Comparison of ENCODE assay signal across 24 mouse cellular contexts in the genomic region with DNA sequence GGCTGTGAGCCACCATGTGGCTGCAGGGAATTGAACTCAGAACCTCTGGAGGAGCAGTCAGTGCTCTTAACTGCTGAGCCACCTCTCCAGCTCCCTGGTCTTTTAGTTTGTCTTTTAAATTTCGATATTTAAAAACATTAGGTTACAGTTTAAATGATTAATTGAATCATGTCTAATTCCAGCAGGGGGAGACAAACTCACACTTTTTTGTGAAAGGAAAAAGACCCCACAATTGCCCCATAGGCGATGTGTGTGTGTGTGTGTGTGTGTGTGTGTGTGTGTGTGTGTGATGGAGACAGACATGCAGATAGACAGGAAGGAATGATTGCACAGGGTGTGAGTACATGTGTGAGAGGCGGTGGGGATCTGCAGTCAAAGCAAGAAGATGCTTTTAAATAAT. TPM values are rescaled to one million over a fixed set of nuclear protein-coding genes. Genes with fewer than 3 reads are reported as not detected.
DNase-seq lines count a peak whose midpoint lies in the region; ATAC-seq and TF ChIP-seq lines count a peak whose summit lies in the region.
"Had no signal": no experiment of that assay in that cellular context is flagged by ENCODE, and none has a peak within 500 bp of the region (broad histone marks: within the 10 kb centered on the region; RNA-seq: fewer than 3 reads in every experiment).

No protein-coding gene starts in this region.

- no peaks in the 10 kb centered on the region for H3K27me3 ChIP-seq in forebrain, postnatal 0 days (ENCODE audit: insufficient read depth, low read length)
- H3K27me3 ChIP-seq in forebrain, embryonic 13.5 days = no peaks in the 10 kb centered on the region
- H3K27me3 ChIP-seq: heart, embryonic 13.5 days; liver, embryonic 12.5 days; Patski had no signal

- peak; percentile 57 for DNase-seq in forebrain, postnatal 0 days
- no peak for DNase-seq in left cerebral cortex, adult 2 months (ENCODE audit: extremely low spot score in 1 of 2, low spot score in 2 of 2)
- no peak for DNase-seq in left cerebral cortex, postnatal 4 days
- peak; percentile 15 for DNase-seq in A20 (ENCODE audit: low read depth, low spot score)
- DNase-seq in brain, embryonic 14.5 days (ENCODE audit: low read depth) = peak; percentile 51
- DNase-seq in thymus, postnatal 10 days (ENCODE audit: low spot score in 2 of 2) = no peak
- no peak for DNase-seq in thymus, postnatal 4 days
- DNase-seq: gastrocnemius, postnatal 36 days; kidney, adult 11 months; kidney, postnatal 36 days; lung, postnatal 4 days; right cerebral cortex, postnatal 4 days had no signal

- no peak for ATAC-seq in forebrain, postnatal 0 days
- ATAC-seq in forebrain, embryonic 13.5 days = no peak
- ATAC-seq: liver, embryonic 12.5 days; midbrain, embryonic 16.5 days; Patski had no signal

- peaks cover 37% of the 10 kb centered on the region for H3K36me3 ChIP-seq in forebrain, postnatal 0 days (ENCODE audit: insufficient read depth)
- peaks cover 85% of the 10 kb centered on the region for H3K36me3 ChIP-seq in forebrain, embryonic 13.5 days (ENCODE audit: poor library complexity, severe bottlenecking)

- no peak overlapping the region for H3K9ac ChIP-seq in forebrain, postnatal 0 days
- no peak overlapping the region for H3K9ac ChIP-seq in forebrain, embryonic 13.5 days
- H3K9ac ChIP-seq: liver, embryonic 12.5 days had no signal

- no peak overlapping the region for H3K27ac ChIP-seq in forebrain, postnatal 0 days (ENCODE audit: low read depth, low read length)
- H3K27ac ChIP-seq in forebrain, embryonic 13.5 days = no peak overlapping the region
- H3K27ac ChIP-seq in left cerebral cortex, adult 2 months = no peak overlapping the region
- H3K27ac ChIP-seq: heart, embryonic 13.5 days; hindbrain, embryonic 10.5 days; liver, embryonic 12.5 days had no signal

- peak; percentile 62 for TF ChIP-seq CTCF in forebrain, postnatal 0 days (IDR thresholded peaks at IDR 0.05; ENCODE audit: low read depth)
- TF ChIP-seq CTCF in left cerebral cortex, adult 2 months (IDR thresholded peaks at IDR 0.05) = peak; percentile 23
- TF ChIP-seq CTCF in brain, embryonic 14.5 days (IDR thresholded peaks at IDR 0.05; ENCODE audit: borderline replicate concordance, extremely low read depth, insufficient read depth, insufficient read length) = peak; percentile 22; the same call in 1 of the 2 replicates

- no peaks in the 10 kb centered on the region for H3K4me1 ChIP-seq in forebrain, postnatal 0 days (ENCODE audit: insufficient read depth)
- H3K4me1 ChIP-seq in forebrain, embryonic 13.5 days = no peaks in the 10 kb centered on the region
- H3K4me1 ChIP-seq: heart, embryonic 13.5 days; liver, embryonic 12.5 days had no signal

- H3K9me3 ChIP-seq in forebrain, postnatal 0 days (ENCODE audit: low read length) = no peaks in the 10 kb centered on the region
- no peaks in the 10 kb centered on the region for H3K9me3 ChIP-seq in forebrain, embryonic 13.5 days (replicated peaks)
- H3K9me3 ChIP-seq: heart, embryonic 13.5 days; hindbrain, embryonic 10.5 days; liver, embryonic 12.5 days had no signal

- intact Hi-C loops in left cerebral cortex, adult 2 months (cut with DNase I) = loop anchor here (5.0 kb wide), 1 partner anchor 306 kb away; no protein-coding TSS in a partner anchor
- intact Hi-C loops in left cerebral cortex, postnatal 4 days (cut with DNase I) = loop anchor here (5.0 kb wide), 2 partner anchors 129 to 306 kb away; no protein-coding TSS in a partner anchor

- H3K4me3 ChIP-seq in forebrain, postnatal 0 days (ENCODE audit: low read depth, low read length) = no peak overlapping the region
- H3K4me3 ChIP-seq in forebrain, embryonic 13.5 days = no peak overlapping the region
- no peak overlapping the region for H3K4me3 ChIP-seq in left cerebral cortex, adult 2 months
- H3K4me3 ChIP-seq: erythroblast, embryonic 14.5 days; heart, embryonic 13.5 days; hindbrain, embryonic 10.5 days; liver, embryonic 12.5 days had no signal

- H3K4me2 ChIP-seq in forebrain, postnatal 0 days (ENCODE audit: low read depth) = no peak overlapping the region
- no peak overlapping the region for H3K4me2 ChIP-seq in forebrain, embryonic 13.5 days
- H3K4me2 ChIP-seq: heart, embryonic 13.5 days; liver, embryonic 12.5 days had no signal

- TF ChIP-seq POLR2A in brain, embryonic 14.5 days (IDR thresholded peaks at IDR 0.05; ENCODE audit: borderline replicate concordance, extremely low read depth, insufficient read depth, insufficient read length, poor library complexity, severe bottlenecking) = no peak

- WGBS in forebrain, postnatal 0 days = 63% methylated on average over 3 of the region's 3 CpGs
- 80% methylated on average over 3 of the region's 3 CpGs for WGBS in forebrain, embryonic 13.5 days

RNA-seq across cellular contexts. Expression of a gene that starts 22.2 kb away (rescaled TPM):
- total RNA-seq in forebrain, postnatal 0 days (2014; rRNA removed) = 0.08 and 0.19 TPM in 2 replicates
- 0.06 TPM in 1 of 2 replicates, not detected in the other for polyA plus RNA-seq in forebrain, postnatal 0 days (2015; fragmentation: Nextera tagmentation; extraction: Ambion mirVana)
- polyA plus RNA-seq in forebrain, embryonic 13.5 days (2015; fragmentation: Nextera tagmentation; extraction: Ambion mirVana) = 0.13 and 0.19 TPM in 2 replicates
- total RNA-seq in left cerebral cortex, adult 2 months (2021) = not detected
- not detected for total RNA-seq in left cerebral cortex, postnatal 4 days (2021)
- polyA plus RNA-seq in brain, embryonic 14.5 days (2012; rRNA removed) = 0.03 TPM in 2 replicates
- total RNA-seq: adrenal gland, postnatal 4 days; gastrocnemius, postnatal 36 days; layer of hippocampus, postnatal 25 days; left cerebral cortex, postnatal 36 days had no signal
- polyA plus RNA-seq: erythroblast, embryonic 14.5 days; Patski had no signal

RNA-seq across cellular contexts. Expression of a gene that starts 57.6 kb away (rescaled TPM):
- total RNA-seq in forebrain, postnatal 0 days (2014; rRNA removed) = 8.9 and 12.7 TPM in 2 replicates
- polyA plus RNA-seq in forebrain, postnatal 0 days (2015; fragmentation: Nextera tagmentation; extraction: Ambion mirVana) = 5.7 and 8.5 TPM in 2 replicates
- 1.2 and 1.5 TPM in 2 replicates for polyA plus RNA-seq in forebrain, embryonic 13.5 days (2015; fragmentation: Nextera tagmentation; extraction: Ambion mirVana)
- total RNA-seq in left cerebral cortex, adult 2 months (2021) = 10 to 100 TPM in 1 of 2 experiments, 1 to 10 TPM in 1; 7.9 to 11.4 TPM
- total RNA-seq in left cerebral cortex, postnatal 4 days (2021) = 1 to 10 TPM; 3.9 to 9.9 TPM
- 7.2 and 10.0 TPM in 2 replicates for polyA plus RNA-seq in brain, embryonic 14.5 days (2012; rRNA removed)
- total RNA-seq: common myeloid progenitor, adult 5-6 weeks; gastrocnemius, postnatal 36 days had no signal
- polyA plus RNA-seq: erythroblast, embryonic 14.5 days; heart, embryonic 13.5 days; liver, embryonic 12.5 days; stomach, embryonic 14.5 days had no signal

Comparison
In these comparisons a context has a peak if more than half of its experiments do, and no peak if none do; other contexts are left out.
1. DNase-seq: peak in forebrain, postnatal 0 days (single experiment), A20 (single experiment) and brain, embryonic 14.5 days (single experiment); none in left cerebral cortex, adult 2 months (0 of 2), left cerebral cortex, postnatal 4 days (single experiment), thymus, postnatal 10 days (0 of 2) and thymus, postnatal 4 days (single experiment).
2. Peak in every context shown above with its lines, with median percentiles within 50 percentile points of each other: CTCF ChIP-seq.